Mouse (Mus musculus) bone marrow, adult 2 months (tissue): ENCODE measurements around the gene Glrp1.

Experiments
- CTCF ChIP-seq: fragments of 200-500 bp; IDR thresholded peaks from 2 replicates; pipeline ENCODE4 v1.5.1; 2011; ENCODE audit warnings: low read length, control low read depth; ENCODE audit not compliant: control insufficient read depth, insufficient read depth
- POLR2A ChIP-seq: fragments of 200-500 bp; IDR thresholded peaks from 2 replicates; pipeline ENCODE4 v1.6.1; 2011; ENCODE audit warnings: low read depth, mild to moderate bottlenecking, control low read depth, low read length, borderline replicate concordance; ENCODE audit not compliant: control insufficient read depth

DNA sequence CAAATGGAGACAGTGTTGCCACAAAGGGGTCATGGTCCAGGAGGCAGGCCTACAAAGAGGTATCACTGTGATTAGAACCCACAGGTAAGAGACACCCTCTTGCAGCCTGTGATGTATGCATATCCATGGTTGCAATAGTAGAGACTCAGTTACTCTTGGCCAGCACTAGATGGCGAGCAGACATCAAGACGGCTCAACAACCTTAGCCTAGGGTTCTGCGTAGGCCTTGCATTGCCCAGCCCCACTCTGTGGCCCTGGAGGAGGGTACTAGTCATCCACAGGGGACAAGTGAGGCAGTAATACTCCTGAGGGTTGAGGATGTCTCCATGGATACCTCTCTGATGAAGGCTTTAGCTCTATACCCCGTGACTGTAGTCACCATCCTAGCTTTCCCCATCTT lies 44.1 kb downstream of the Glrp1 start:
- TF ChIP-seq CTCF, result peak; percentile 44; the same call in 1 of the 2 replicates
- TF ChIP-seq POLR2A, result no peak
